Mouse (Mus musculus) C2C12 (cell line): ENCODE data around the gene Tcf15.

Experiments used
- CTCF ChIP-seq: IDR thresholded peaks from one replicate; pipeline ENCODE4 v1.5.1; 2011; ENCODE audit not compliant: control insufficient read depth, insufficient read depth, insufficient read length
- MYOG ChIP-seq: IDR thresholded peaks from one replicate; pipeline ENCODE4 v1.6.1; 2011; ENCODE audit not compliant: control insufficient read depth, insufficient read length; ENCODE audit errors: extremely low read depth
- USF1 ChIP-seq: IDR thresholded peaks from one replicate; pipeline ENCODE4 v1.6.1; 2011; ENCODE audit warnings: low read depth, mild to moderate bottlenecking, control low read depth, moderate library complexity

- TF ChIP-seq USF1 (no peak), CTCF (no peak), MYOG (no peak)
Measured at GRCm38 (mm10) chr2:152094856-152095545, 48.4 kb upstream of the Tcf15 start.
